Mouse (Mus musculus) cerebellum, adult 2 months (tissue): ENCODE measurements around the gene Hsd3b7.

Experiments used
- CTCF ChIP-seq: fragments of 200-500 bp; IDR thresholded peaks from 2 replicates; pipeline ENCODE4 v1.5.1; 2011; ENCODE audit warnings: low read depth, mild to moderate bottlenecking, control low read depth, low read length, moderate library complexity, borderline replicate concordance; ENCODE audit not compliant: insufficient read depth
- POLR2A ChIP-seq: fragments of 200-500 bp; IDR thresholded peaks from 2 replicates; pipeline ENCODE4 v1.6.1; 2011; ENCODE audit warnings: low read length, control low read depth, borderline replicate concordance; ENCODE audit not compliant: insufficient read depth

DNA sequence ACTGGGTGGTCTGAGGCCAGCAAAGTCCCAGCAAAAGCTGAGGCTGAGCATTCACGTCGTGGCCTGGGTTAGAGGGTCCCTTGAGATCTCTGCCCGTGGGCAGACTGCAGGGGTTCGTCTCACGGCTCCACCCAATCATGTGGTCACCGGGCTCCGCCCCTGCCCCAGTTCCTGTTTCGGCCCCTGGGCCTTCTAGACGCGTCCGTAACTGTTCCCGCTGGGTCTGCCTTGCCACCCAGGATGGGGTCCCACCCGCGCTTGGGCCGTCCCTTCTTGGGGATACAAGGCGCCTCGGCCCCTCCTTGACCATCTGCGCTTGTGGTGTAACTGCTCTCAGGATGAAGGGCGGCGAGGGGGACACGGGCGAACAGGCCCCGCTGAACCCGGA lies 30.8 kb upstream of the Hsd3b7 start, which contains the start of gene Orai3:
- no peak for TF ChIP-seq CTCF
- peak; percentile 78; the same call in 1 of the 2 replicates for TF ChIP-seq POLR2A
